Mouse (Mus musculus): ENCODE results near the gene Ksr2. TPM values are rescaled to one million over a fixed set of nuclear protein-coding genes. Genes with fewer than 3 reads are reported as not detected.

Gene Ksr2
- total and polyA plus RNA-seq, 3 experiments, result 0.36 to 1.3 (median 1.2) TPM

DNA sequence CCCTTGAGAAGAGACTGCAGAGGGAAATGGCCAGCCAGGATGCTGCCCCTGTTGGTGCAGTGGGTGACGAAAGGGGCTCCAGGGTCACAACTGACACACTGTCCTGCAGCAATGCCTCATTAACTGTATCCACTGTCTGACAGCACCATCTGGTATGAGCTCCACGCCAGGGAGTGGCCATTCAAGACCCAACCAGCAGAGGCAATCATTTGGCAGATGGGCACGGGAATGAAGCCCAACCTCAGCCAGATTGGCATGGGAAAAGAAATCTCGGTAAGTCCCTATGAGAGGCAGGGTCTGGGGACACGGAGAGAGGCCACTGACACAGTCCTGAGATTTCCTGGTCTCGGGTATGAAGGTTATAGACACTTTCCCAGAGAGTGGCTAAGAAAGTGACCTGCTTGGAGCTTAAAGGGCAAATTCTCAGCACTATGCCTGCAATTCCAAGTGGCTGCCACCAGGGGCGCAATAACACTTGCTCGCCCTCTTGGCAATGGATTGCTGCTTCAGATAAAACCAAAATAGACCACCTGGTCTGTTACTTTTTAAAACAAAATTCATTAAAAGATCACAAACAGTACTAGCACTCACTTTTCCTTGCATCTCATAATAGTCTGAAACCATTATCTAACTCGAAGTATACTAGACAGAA lies 347.5 kb downstream of the Ksr2 start:
- dilution Hi-C loops (cut with MboI; ENCODE audit: extremely low pct_ligation_motif_present, extremely low pct_unique_long_range_greater_than_20kb, low sequenced_read_pairs), result no loop called here
- DNase-seq (ENCODE audit: extremely low read depth), result no peak
- peaks cover 4% of the 10 kb centered on the region for H3K9me3 ChIP-seq (replicated peaks; ENCODE audit: low read length)

DNA sequence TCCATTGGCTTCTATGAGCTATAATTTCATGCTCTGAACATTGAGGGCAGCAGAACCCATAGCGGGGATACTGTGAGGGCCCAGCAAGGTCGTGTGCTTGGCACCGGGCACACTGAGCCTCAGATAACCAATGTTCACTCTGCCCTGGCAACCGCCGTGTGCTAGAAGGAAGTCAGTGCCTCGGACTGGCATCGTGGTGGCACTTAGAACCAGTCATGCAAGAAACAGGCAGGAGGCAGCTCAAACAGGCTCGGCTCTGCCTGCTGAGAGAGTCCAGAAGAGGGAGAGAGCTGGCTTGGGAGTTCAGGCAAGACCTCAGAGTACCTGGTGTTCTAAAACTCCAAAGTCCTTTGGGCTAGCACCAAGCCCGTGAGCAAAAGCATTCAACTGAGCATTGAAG lies 350.7 kb downstream of the Ksr2 start:
- H3K27me3 ChIP-seq (replicated peaks), result no peaks in the 10 kb centered on the region
- in situ Hi-C loops (cut with MboI; ENCODE audit: low pct_ligation_motif_present, low pct_unique_long_range_greater_than_20kb, low sequenced_read_pairs) (no loop called here), dilution Hi-C loops (cut with MboI; ENCODE audit: extremely low pct_ligation_motif_present, extremely low pct_unique_long_range_greater_than_20kb, low sequenced_read_pairs) (no loop called here)
- no peak overlapping the region for H3K27ac ChIP-seq (ENCODE audit: insufficient read depth, low read depth)
- peaks cover 15 to 23% of the 10 kb centered on the region in 2 experiments for H3K36me3 ChIP-seq (replicated peaks in 1 of 2; ENCODE audit: control insufficient read depth in 1 of 2, insufficient read depth in 1 of 2, low read length in 1 of 2)
- no peaks in the 10 kb centered on the region for H3K79me2 ChIP-seq (replicated peaks; ENCODE audit: control insufficient read depth, extremely low read depth, insufficient read depth, poor library complexity, severe bottlenecking)
- H3K4me3 ChIP-seq (replicated peaks in 1 of 3; ENCODE audit: low read depth in 2 of 3, low read length in 2 of 3, poor library complexity in 1 of 3), result no peak overlapping the region
- H3K4me2 ChIP-seq (ENCODE audit: insufficient read depth, low read depth, poor library complexity, severe bottlenecking), result no peak overlapping the region
- TF ChIP-seq GABPA (IDR thresholded peaks at IDR 0.05; ENCODE audit: insufficient replicate concordance, low read depth, low read length), result no peak
- TF ChIP-seq BHLHE40 (IDR thresholded peaks at IDR 0.05; ENCODE audit: low read depth, low read length), result no peak
- TF ChIP-seq ELF1 (IDR thresholded peaks at IDR 0.05; ENCODE audit: low read depth, low read length), result no peak
- no peak for TF ChIP-seq CHD1 (IDR thresholded peaks at IDR 0.05; ENCODE audit: low read depth, low read length)
- peaks cover 4% of the 10 kb centered on the region for H3K9me3 ChIP-seq (replicated peaks; ENCODE audit: low read length)
- no peak for DNase-seq (ENCODE audit: extremely low read depth)
- H3K4me1 ChIP-seq (ENCODE audit: control insufficient read depth in 1 of 2, insufficient read depth in 2 of 2), result no peaks in the 10 kb centered on the region
- H3K9ac ChIP-seq (ENCODE audit: insufficient read depth, low read depth), result no peak overlapping the region

More for the DNA sequence above, 347.5 kb downstream of the Ksr2 start:
- no peaks in the 10 kb centered on the region for H3K27me3 ChIP-seq (replicated peaks)
- H3K79me2 ChIP-seq (replicated peaks; ENCODE audit: control insufficient read depth, extremely low read depth, insufficient read depth, poor library complexity, severe bottlenecking), result no peaks in the 10 kb centered on the region
- no peak overlapping the region for H3K9ac ChIP-seq (ENCODE audit: insufficient read depth, low read depth)
- H3K36me3 ChIP-seq (replicated peaks in 1 of 2; ENCODE audit: control insufficient read depth in 1 of 2, insufficient read depth in 1 of 2, low read length in 1 of 2), result peaks cover 18 to 27% of the 10 kb centered on the region in 2 experiments
- TF ChIP-seq ZMIZ1 (IDR thresholded peaks at IDR 0.05; ENCODE audit: low read depth, low read length), result no peak
- TF ChIP-seq E2F4 (IDR thresholded peaks at IDR 0.05; ENCODE audit: insufficient replicate concordance, low read depth, low read length), result no peak
- no peak for TF ChIP-seq UBTF (IDR thresholded peaks at IDR 0.05; ENCODE audit: low read depth, low read length)
- peak; percentile 52 to 59 for TF ChIP-seq CTCF (conservative IDR thresholded peaks at IDR 0.05 in 1 of 2, IDR thresholded peaks at IDR 0.05 in 1 of 2; ENCODE audit: low read depth in 2 of 2, low read length in 2 of 2)
- TF ChIP-seq IRF4 (IDR thresholded peaks at IDR 0.05; ENCODE audit: low read depth, low read length), result no peak
- TF ChIP-seq RAD21 (IDR thresholded peaks at IDR 0.05; ENCODE audit: low read depth, low read length), result peak; percentile 19
- in situ Hi-C loops (cut with MboI; ENCODE audit: low pct_ligation_motif_present, low pct_unique_long_range_greater_than_20kb, low sequenced_read_pairs), result no loop called here
- H3K4me2 ChIP-seq (ENCODE audit: insufficient read depth, low read depth, poor library complexity, severe bottlenecking), result no peak overlapping the region
- no peaks in the 10 kb centered on the region for H3K4me1 ChIP-seq (ENCODE audit: control insufficient read depth in 1 of 2, insufficient read depth in 2 of 2)
- no peak overlapping the region for H3K4me3 ChIP-seq (replicated peaks in 1 of 3; ENCODE audit: low read depth in 2 of 3, low read length in 2 of 3, poor library complexity in 1 of 3)
- no peak overlapping the region for H3K27ac ChIP-seq (ENCODE audit: insufficient read depth, low read depth)

DNA sequence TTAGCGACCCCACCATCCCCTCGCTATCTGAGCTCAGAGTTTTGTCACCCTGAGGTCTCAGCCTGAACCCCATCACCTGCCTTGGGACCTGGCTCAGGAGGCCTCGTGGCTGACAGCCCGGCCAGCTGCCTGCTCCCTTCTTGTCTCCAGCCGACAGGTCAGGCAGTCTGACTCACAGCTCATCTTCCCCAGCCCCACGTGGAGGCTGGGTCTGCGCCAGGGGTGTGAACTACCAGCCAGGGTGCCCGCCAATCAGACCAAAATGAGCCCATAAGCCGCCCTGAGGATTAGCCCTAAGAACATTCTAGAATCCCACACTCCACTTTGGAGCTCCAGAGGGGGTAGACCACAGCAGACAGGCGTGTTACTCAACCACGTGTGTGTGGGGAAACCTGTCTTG lies 365.4 kb downstream of the Ksr2 start:
- no peak overlapping the region for H3K4me3 ChIP-seq (replicated peaks in 1 of 3; ENCODE audit: low read depth in 2 of 3, low read length in 2 of 3, poor library complexity in 1 of 3)
- in situ Hi-C loops (cut with MboI; ENCODE audit: low pct_ligation_motif_present, low pct_unique_long_range_greater_than_20kb, low sequenced_read_pairs) (no loop called here), dilution Hi-C loops (cut with MboI; ENCODE audit: extremely low pct_ligation_motif_present, extremely low pct_unique_long_range_greater_than_20kb, low sequenced_read_pairs) (no loop called here)
- no peaks in the 10 kb centered on the region for H3K9me3 ChIP-seq (replicated peaks; ENCODE audit: low read length)
- H3K27ac ChIP-seq (ENCODE audit: insufficient read depth, low read depth), result no peak overlapping the region
- no peaks in the 10 kb centered on the region for H3K27me3 ChIP-seq (replicated peaks)
- H3K36me3 ChIP-seq (replicated peaks in 1 of 2; ENCODE audit: control insufficient read depth in 1 of 2, insufficient read depth in 1 of 2, low read length in 1 of 2), result no peaks in the 10 kb centered on the region
- TF ChIP-seq UBTF (IDR thresholded peaks at IDR 0.05; ENCODE audit: low read depth, low read length) (no peak), MXI1 (IDR thresholded peaks at IDR 0.05; ENCODE audit: low read depth, low read length) (no peak), ZNF384 (IDR thresholded peaks at IDR 0.05; ENCODE audit: low read depth, low read length) (no peak), CTCF (conservative IDR thresholded peaks at IDR 0.05 in 1 of 2, IDR thresholded peaks at IDR 0.05 in 1 of 2; ENCODE audit: low read depth in 2 of 2, low read length in 2 of 2) (no peak), EP300 (IDR thresholded peaks at IDR 0.05; ENCODE audit: low read length) (no peak), E2F4 (IDR thresholded peaks at IDR 0.05; ENCODE audit: insufficient replicate concordance, low read depth, low read length) (no peak), USF2 (conservative IDR thresholded peaks at IDR 0.05; ENCODE audit: low read depth, low read length) (no peak), POLR2AphosphoS2 (IDR thresholded peaks at IDR 0.05; ENCODE audit: low read depth, low read length) (no peak), IRF4 (IDR thresholded peaks at IDR 0.05; ENCODE audit: low read depth, low read length) (no peak), MAFK (IDR thresholded peaks at IDR 0.05; ENCODE audit: insufficient replicate concordance, low read length) (no peak), SMC3 (IDR thresholded peaks at IDR 0.05; ENCODE audit: low read depth, low read length) (no peak), TCF12 (IDR thresholded peaks at IDR 0.05; ENCODE audit: low read depth, low read length) (no peak), BHLHE40 (IDR thresholded peaks at IDR 0.05; ENCODE audit: low read depth, low read length) (no peak), MYC (IDR thresholded peaks at IDR 0.05; ENCODE audit: low read depth, low read length) (no peak), ZMIZ1 (IDR thresholded peaks at IDR 0.05; ENCODE audit: low read depth, low read length) (no peak)
- H3K79me2 ChIP-seq (replicated peaks; ENCODE audit: control insufficient read depth, extremely low read depth, insufficient read depth, poor library complexity, severe bottlenecking), result no peaks in the 10 kb centered on the region
- peaks cover 2 to 8% of the 10 kb centered on the region in 2 experiments; a peak in 3 of 4 replicates for H3K4me1 ChIP-seq (ENCODE audit: control insufficient read depth in 1 of 2, insufficient read depth in 2 of 2)
- H3K9ac ChIP-seq (ENCODE audit: insufficient read depth, low read depth), result no peak overlapping the region
- DNase-seq (ENCODE audit: extremely low read depth), result no peak
- no peak overlapping the region for H3K4me2 ChIP-seq (ENCODE audit: insufficient read depth, low read depth, poor library complexity, severe bottlenecking)
